Mouse (Mus musculus): ENCODE measurements around the gene Tmem95.
"Not testable (repeated sequence)": the region's sequence is repeated elsewhere in the genome, so short reads cannot be mapped to it uniquely, and the experiment has no call there.

DNA sequence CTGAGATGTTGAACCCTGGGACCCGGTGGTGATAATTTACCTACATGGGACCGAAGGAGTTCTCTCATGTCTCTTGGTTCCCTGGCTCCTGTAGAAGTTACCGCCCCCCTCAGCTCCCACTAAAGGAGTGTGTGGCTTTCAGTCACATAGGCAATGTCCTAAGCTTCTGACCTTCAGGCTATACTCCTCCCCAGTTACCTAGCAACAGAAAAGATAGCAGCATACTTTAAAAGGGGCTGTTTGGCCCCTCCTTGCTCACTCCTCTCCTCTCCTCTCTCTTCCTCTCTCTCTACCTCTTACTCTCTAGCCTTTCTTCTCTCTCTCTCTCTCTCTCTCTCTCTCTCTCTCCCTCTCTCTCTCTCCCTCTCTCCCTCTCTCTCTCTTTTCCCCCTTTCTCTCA, 14.1 kb downstream of the Tmem95 start:
- TF ChIP-seq CTCF (IDR thresholded peaks at IDR 0.05; ENCODE audit: borderline replicate concordance, extremely low read depth, insufficient read depth, insufficient read length); POLR2A (IDR thresholded peaks at IDR 0.05; ENCODE audit: borderline replicate concordance, extremely low read depth, insufficient read depth, insufficient read length, poor library complexity, severe bottlenecking): not testable (repeated sequence)

Measured in brain, embryonic 14.5 days (tissue).